Mouse (Mus musculus) kidney, postnatal 25 days (tissue): ENCODE measurements around the gene Rab43.
A peak's percentile ranks its signal among the peaks of the same experiment; 100 is the strongest.

Source experiments
- DNase-seq, 2 experiments: peaks; one replicate each; pipeline ENCODE4 v3.0.0; 2021; ENCODE audit warnings: mixed read lengths in 2 of 2

Gene Rab43

GRCm38 (mm10) chr6:87748078-87748477, 63.9 kb downstream of the Rab43 start:
- DNase-seq: no peak

GRCm38 (mm10) chr6:87746849-87747248, 65.1 kb downstream of the Rab43 start:
- DNase-seq: peak in 1 of 2 experiments; percentile 27

GRCm38 (mm10) chr6:87746059-87746458, 65.9 kb downstream of the Rab43 start:
- DNase-seq: no peak

- DNase-seq: peak; percentile 57 to 71
Observed at GRCm38 (mm10) chr6:87745301-87745700, 66.7 kb downstream of the Rab43 start.

GRCm38 (mm10) chr6:87744632-87745031, 67.3 kb downstream of the Rab43 start:
- no peak for DNase-seq

- DNase-seq: no peak
Observed at GRCm38 (mm10) chr6:87743281-87743680, 68.7 kb downstream of the Rab43 start.

GRCm38 (mm10) chr6:87742804-87743203, 69.2 kb downstream of the Rab43 start:
- DNase-seq: peak in 1 of 2 experiments; percentile 19

GRCm38 (mm10) chr6:87741978-87742377, 70.0 kb downstream of the Rab43 start:
- DNase-seq: no peak

- DNase-seq: no peak
Observed at GRCm38 (mm10) chr6:87740496-87740895, 71.5 kb downstream of the Rab43 start.

- no peak for DNase-seq
Observed at GRCm38 (mm10) chr6:87739898-87740297, 72.1 kb downstream of the Rab43 start.
